Mouse (Mus musculus) adipocyte (in vitro differentiated cells): ENCODE measurements at regions not wholly inside any gene's neighbourhood (a gene's known extent, or its start where the extent isn't known, plus 50 kb on each side); places are given as distances from the start of the nearest gene placed in this dataset.

ENCODE experiments used
- DNase-seq: peaks from one replicate; pipeline ENCODE4 v3.0.0-alpha.2; 2016; ENCODE audit warnings: low spot score

- no peak for DNase-seq
These were observed 63.5 kb upstream of the Ndst3 start for GRCm38 (mm10) chr3:123754011-123754610.

GRCm38 (mm10) chr3:123754927-123755326 lies 64.3 kb upstream of the Ndst3 start:
- no peak for DNase-seq

DNA sequence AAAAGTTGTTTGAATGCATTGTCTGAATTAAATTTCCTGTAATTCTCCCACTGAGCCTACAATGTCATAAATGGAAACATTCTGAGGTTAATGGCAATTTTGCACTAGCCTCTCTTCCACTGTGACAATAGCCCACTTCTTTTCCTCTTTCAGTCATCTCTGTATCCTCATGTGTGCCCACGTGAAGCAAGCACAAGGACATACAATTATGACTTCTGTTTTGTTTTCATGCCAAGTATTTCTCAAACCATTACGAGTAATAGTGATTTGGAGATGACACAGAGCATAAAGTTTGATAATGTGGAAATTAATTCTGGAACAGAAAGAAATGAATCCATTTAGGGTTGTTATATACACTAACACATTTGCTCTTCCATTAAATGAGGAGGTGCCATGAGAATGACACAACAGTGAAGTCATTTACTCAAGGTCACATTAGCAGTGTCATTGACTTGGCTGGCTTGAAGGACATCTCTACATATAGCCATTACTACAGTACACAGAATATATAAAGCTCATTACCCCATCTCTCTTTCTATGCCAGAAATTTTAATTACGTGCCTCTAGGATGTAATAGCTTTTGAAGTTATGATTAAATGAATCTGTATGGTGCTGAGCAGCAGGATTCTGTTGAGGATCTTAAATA lies 75.4 kb upstream of the Ndst3 start:
- no peak for DNase-seq

DNA sequence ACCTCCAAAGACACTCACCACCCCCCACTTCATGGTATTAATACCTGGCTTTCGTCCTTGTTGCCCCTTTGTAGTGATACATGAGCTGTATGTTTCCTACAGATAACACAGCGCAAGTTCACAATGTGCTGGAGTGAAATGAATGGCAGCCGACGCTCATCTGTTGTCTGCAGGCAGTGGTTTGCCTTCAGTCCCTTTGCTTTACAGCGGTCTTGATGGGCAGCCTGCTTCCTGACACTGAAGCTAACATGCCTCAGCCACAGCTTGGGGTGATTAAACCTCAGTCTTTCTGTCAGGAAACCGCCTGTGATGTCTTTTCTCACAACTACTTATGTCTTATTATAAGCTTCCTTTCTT lies 75.9 kb upstream of the Ndst3 start:
- no peak for DNase-seq

DNA sequence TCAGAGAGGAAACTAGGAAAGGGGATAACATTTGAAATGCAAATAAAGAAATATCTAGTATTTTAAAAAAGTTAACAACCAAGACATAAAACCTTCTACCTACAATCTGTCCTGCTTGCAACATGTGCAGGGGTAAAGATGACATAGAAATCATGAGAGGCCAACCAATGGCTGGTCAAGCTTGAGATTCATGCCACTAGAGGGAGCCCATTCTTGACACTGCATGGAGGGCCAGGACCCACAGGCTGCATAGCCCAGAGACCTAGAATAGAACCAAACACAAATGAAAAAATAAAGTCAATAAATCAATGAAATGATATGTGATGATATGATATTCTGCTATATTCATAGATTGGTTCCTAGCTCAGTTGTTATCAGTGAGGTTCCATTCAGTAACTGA lies 89.9 kb upstream of the Ndst3 start:
- peak; percentile 57 for DNase-seq

- no peak for DNase-seq
These were observed 90.9 kb upstream of the Ndst3 start for GRCm38 (mm10) chr3:123781581-123781980.

- DNase-seq: no peak
These were observed 93.5 kb upstream of the Ndst3 start for GRCm38 (mm10) chr3:123784127-123784526.

GRCm38 (mm10) chr3:123794011-123794410 lies 103.4 kb upstream of the Ndst3 start:
- DNase-seq: no peak

DNA sequence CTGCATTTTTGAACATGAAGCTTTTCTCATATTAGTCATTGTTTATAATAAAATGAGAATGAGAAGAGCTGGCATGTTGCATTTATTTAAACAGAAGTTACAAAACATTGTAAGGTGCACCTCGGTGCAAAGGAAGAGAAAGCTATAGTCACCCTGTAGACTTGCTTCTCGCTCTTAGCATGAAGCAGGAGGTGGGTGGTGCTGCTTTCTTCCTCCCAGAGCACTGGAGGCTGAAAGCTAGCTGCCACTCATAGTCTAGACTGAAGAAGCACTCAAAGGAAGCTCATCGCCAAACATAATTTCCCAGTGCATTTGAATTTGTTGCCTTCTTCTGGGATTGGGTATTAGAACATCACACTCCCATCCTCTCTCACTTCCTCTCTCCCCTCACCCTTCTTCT lies 114.7 kb upstream of the Ndst3 start:
- DNase-seq: no peak

DNA sequence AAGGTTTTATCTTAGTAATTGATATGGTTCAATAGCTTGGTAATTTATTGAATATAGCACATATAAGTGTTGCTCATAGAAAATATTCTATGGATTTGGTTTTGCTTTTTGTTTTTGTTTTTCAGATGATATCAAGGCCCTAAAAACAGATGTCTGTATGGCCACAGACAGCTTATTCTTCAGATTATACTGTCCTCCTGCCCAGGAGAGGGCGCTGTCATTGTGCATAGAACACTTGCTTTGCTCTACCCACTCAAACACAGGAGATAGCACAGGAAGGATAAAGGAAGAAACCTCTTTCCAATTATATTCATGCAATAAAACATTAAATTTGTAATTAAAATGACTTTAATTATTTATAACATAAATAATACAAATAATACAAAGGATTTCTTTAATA lies 115.4 kb upstream of the Ndst3 start:
- peak; percentile 12 for DNase-seq

DNA sequence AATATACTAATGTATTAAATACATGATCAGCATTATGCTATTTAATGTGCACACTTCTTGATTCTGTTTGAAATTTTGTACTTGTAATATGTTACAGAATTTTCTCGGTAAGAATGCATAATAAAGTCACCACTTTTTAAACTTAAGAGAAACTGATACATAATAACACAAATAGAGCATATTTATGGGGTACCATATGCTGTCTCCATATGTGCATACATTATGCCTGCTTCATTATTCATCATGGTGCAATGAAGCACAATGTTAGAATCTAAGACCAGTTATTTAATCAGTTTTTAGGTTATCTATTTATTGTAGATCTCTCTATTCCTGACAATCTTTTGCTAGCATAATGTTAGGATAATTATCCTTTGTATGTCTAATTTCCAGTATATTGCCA lies 115.9 kb upstream of the Ndst3 start:
- DNase-seq: no peak

- DNase-seq: peak; percentile 7
These were observed 119.6 kb upstream of the Ndst3 start for GRCm38 (mm10) chr3:123810018-123810942.

GRCm38 (mm10) chr3:123810943-123811499 lies 120.4 kb upstream of the Ndst3 start:
- DNase-seq: no peak

GRCm38 (mm10) chr3:123828790-123829189 lies 138.1 kb upstream of the Ndst3 start:
- no peak for DNase-seq

GRCm38 (mm10) chr3:123838385-123839170 lies 147.9 kb upstream of the Ndst3 start:
- no peak for DNase-seq

- DNase-seq: no peak
These were observed 155.9 kb upstream of the Ndst3 start for GRCm38 (mm10) chr3:123846554-123846953.

GRCm38 (mm10) chr3:123848663-123849062 lies 158.0 kb upstream of the Ndst3 start:
- peak; percentile 72 for DNase-seq

- DNase-seq: no peak
These were observed 162.2 kb upstream of the Ndst3 start for GRCm38 (mm10) chr3:123852889-123853288.

GRCm38 (mm10) chr3:123873709-123874108 lies 183.1 kb upstream of the Ndst3 start:
- DNase-seq: no peak

GRCm38 (mm10) chr3:123893691-123894090 lies 203.0 kb upstream of the Ndst3 start:
- DNase-seq: no peak

DNA sequence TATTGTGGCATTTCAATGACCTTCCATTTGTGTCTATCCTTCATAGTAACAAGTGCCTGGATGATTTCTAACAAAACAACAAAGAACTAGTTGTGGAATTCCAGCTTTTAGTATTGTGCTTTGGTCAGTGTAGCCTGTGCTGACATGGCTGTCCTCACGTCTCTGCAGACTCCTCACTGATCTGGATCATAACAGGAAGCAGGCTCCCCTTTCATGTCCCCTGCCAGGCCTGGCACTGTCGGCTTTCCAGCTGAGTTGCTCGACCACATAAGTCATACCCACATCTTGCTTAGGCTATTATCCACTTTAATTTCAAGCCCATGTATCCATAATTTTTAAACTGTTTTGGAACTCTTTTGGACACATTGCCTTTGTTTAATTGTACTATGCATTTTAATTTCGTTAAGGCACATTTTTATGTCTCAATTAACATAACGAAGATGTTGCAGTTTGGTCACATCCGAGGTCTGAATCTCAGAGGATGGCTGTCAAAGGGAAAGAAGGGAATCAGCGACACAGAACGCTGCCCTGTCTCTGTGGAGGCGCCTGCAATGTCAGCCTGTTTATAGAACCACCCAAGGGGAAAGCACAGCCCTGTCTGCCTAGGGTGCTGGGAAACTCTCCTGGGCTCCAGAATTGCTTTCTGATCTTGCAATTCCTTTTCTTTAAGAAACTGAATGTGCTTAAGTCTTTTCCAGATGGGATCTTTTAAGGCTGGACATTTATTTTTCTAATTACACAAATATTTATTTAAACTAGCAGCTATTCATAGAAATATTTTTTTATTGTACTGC lies 215.5 kb upstream of the Ndst3 start:
- DNase-seq: no peak
